In the genomic region with DNA sequence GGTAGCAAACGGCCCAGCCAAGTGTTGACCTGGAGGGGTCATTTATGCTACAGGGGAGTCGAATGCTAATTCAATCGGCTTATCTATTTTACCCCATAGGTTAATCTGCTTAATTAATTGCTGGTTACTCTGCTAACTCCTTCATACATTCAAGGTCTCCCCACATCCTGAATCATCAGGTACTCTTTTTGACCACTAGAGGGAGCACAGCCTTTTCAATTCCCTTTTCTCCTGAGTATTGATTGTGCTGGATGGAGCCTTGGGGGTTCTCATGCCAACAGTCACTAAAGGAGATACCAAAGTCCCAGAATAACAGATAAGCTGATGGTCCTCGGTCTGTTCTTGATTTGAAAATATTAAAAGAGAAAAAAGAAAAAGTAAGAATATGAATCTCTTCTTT, we compare ENCODE assay signal across 8 mouse cellular contexts.
DNase-seq lines count a peak whose midpoint lies in the region; ATAC-seq and TF ChIP-seq lines count a peak whose summit lies in the region.

No protein-coding gene starts in this region.

- peaks cover 1% of the 10 kb centered on the region; the same call in 1 of the 2 replicates for H3K4me1 ChIP-seq in hindbrain, postnatal 0 days (ENCODE audit: insufficient read depth, low read length)
- H3K4me1 ChIP-seq in hindbrain, embryonic 16.5 days (ENCODE audit: control insufficient read depth, insufficient read depth, low read depth, low read length) = no peaks in the 10 kb centered on the region
- H3K4me1 ChIP-seq in lung, postnatal 0 days (ENCODE audit: insufficient read depth, low read depth, low read length) = no peaks in the 10 kb centered on the region

- no peak overlapping the region for H3K4me3 ChIP-seq in hindbrain, postnatal 0 days (ENCODE audit: low read length)
- no peak overlapping the region for H3K4me3 ChIP-seq in hindbrain, embryonic 16.5 days (ENCODE audit: low read length)
- no peak overlapping the region for H3K4me3 ChIP-seq in lung, postnatal 0 days (ENCODE audit: low read depth, low read length)

- H3K36me3 ChIP-seq in hindbrain, postnatal 0 days (ENCODE audit: insufficient read depth, low read length) = no peaks in the 10 kb centered on the region
- no peaks in the 10 kb centered on the region for H3K36me3 ChIP-seq in hindbrain, embryonic 16.5 days (ENCODE audit: control insufficient read depth, insufficient read depth, low read length)
- H3K36me3 ChIP-seq in lung, postnatal 0 days (ENCODE audit: insufficient read depth, low read length) = no peaks in the 10 kb centered on the region

- no peak for TF ChIP-seq EP300 in lung, postnatal 0 days (IDR thresholded peaks at IDR 0.05)

- H3K27ac ChIP-seq in hindbrain, postnatal 0 days = no peak overlapping the region
- no peak overlapping the region for H3K27ac ChIP-seq in hindbrain, embryonic 16.5 days (ENCODE audit: low read depth, low read length)
- H3K27ac ChIP-seq in lung, postnatal 0 days (ENCODE audit: low read length) = no peak overlapping the region

- H3K27me3 ChIP-seq in hindbrain, postnatal 0 days (ENCODE audit: insufficient read depth, low read length) = no peaks in the 10 kb centered on the region
- H3K27me3 ChIP-seq in hindbrain, embryonic 16.5 days (replicated peaks; ENCODE audit: control insufficient read depth, insufficient read depth, low read length) = no peaks in the 10 kb centered on the region
- no peaks in the 10 kb centered on the region for H3K27me3 ChIP-seq in lung, postnatal 0 days (replicated peaks; ENCODE audit: insufficient read depth, low read length)

- no peak overlapping the region for H3K9ac ChIP-seq in hindbrain, postnatal 0 days (replicated peaks; ENCODE audit: low read length)
- no peak overlapping the region for H3K9ac ChIP-seq in hindbrain, embryonic 16.5 days (ENCODE audit: low read depth, low read length)
- H3K9ac ChIP-seq in lung, postnatal 0 days (replicated peaks; ENCODE audit: low read depth) = no peak overlapping the region

- TF ChIP-seq CTCF in hindbrain, postnatal 0 days (IDR thresholded peaks at IDR 0.05; ENCODE audit: low read depth) = peak; percentile 84
- peak; percentile 88 for TF ChIP-seq CTCF in lung, postnatal 0 days (IDR thresholded peaks at IDR 0.05)

- WGBS in hindbrain, postnatal 0 days = 42% methylated on average over 4 of the region's 4 CpGs
- 36% methylated on average over 4 of the region's 4 CpGs for WGBS in hindbrain, embryonic 16.5 days
- 32% methylated on average over 4 of the region's 4 CpGs for WGBS in lung, postnatal 0 days

- no peak for ATAC-seq in hindbrain, postnatal 0 days
- no peak for ATAC-seq in hindbrain, embryonic 16.5 days
- ATAC-seq in lung, postnatal 0 days = no peak
- no peak for ATAC-seq in monocyte, adult 5-6 weeks (replicated peaks; ENCODE audit: insufficient number of reproducible peaks, low FRiP score, low TSS enrichment, poor library complexity, severe bottlenecking)

- H3K9me3 ChIP-seq in hindbrain, postnatal 0 days (ENCODE audit: low read length) = no peaks in the 10 kb centered on the region
- no peaks in the 10 kb centered on the region for H3K9me3 ChIP-seq in hindbrain, embryonic 16.5 days (ENCODE audit: control insufficient read depth, low read length)
- no peaks in the 10 kb centered on the region for H3K9me3 ChIP-seq in lung, postnatal 0 days (ENCODE audit: low read length)

- peak; percentile 73 for DNase-seq in hindbrain, postnatal 0 days (ENCODE audit: low spot score)
- peak; percentile 64 for DNase-seq in 3T3-L1 (ENCODE audit: low read depth, low spot score)
- peak; percentile 14 to 25 for DNase-seq in B cell, adult 2 months
- DNase-seq in cerebellum, adult 9-11 months = peak; percentile 2
- DNase-seq in lung, postnatal 0 days (ENCODE audit: low spot score) = peak; percentile 71
- no peak for DNase-seq in spleen, postnatal 10 days (ENCODE audit: low spot score in 2 of 2)

- no peak overlapping the region for H3K4me2 ChIP-seq in hindbrain, postnatal 0 days (ENCODE audit: low read depth, low read length)
- no peak overlapping the region for H3K4me2 ChIP-seq in hindbrain, embryonic 16.5 days (ENCODE audit: low read length)
- no peak overlapping the region for H3K4me2 ChIP-seq in lung, postnatal 0 days (replicated peaks; ENCODE audit: low read depth, low read length)

Comparison
In these comparisons a context has a peak if more than half of its experiments do, and no peak if none do; other contexts are left out.
1. DNase-seq: peak in hindbrain, postnatal 0 days (single experiment), 3T3-L1 (single experiment), B cell, adult 2 months (2 of 2), cerebellum, adult 9-11 months (single experiment) and lung, postnatal 0 days (single experiment); none in spleen, postnatal 10 days (0 of 2).